Mouse (Mus musculus): ENCODE results near the gene Rbm15b.

The Rbm15b gene

DNA sequence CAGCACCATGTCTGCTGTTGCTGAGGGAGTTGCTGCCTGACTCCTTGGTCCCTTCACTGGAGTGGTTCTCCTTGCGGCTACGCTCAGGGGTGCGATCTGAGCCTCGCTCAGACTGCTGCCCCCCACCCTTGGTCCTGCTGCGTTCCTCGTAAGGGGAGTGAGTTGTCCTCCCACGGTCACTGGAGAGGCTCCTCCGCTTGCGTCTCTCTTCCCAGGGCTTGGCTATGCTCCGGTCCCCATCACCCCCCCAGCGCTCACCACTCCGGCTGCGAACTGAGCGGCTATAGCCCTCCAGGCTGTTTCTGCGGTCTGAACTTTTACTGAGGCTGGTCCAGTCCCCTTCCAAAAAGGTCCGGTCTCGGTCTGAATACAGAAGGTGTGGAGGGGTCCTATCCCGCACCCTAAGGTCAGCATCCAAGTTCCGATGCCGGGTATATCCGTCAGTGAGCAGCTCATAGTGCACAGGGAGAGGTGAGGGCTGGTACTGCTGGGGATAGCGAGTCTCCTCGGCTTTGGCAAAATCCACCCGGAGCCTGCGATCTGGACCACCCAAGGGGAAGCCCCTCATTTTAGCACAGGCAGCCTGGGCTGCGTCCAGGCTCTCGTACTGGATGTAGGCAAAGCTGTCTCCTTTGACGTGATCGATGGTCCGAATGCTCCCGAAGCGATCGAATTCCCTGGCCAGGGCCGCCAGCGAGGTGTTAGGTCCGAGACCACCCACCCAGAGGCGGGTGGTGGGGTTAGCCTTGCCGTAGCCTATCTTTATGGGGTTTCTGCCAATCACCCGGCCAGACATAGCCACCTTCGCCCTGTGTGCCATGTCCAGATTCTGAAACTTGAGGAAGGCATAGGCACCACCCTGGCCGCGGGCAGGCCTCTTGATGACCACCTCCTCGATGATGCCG is 2.0 kb downstream of the Rbm15b start:
- no peak for DNase-seq (ENCODE audit: low read depth, low spot score)

GRCm38 (mm10) chr9:106884306-106884705 is 2.9 kb downstream of the Rbm15b start:
- no peak for DNase-seq (ENCODE audit: low read depth, low spot score)

- DNase-seq (ENCODE audit: low read depth, low spot score), result no peak
Observed at GRCm38 (mm10) chr9:106883085-106883484, 4.1 kb downstream of the Rbm15b start.

DNA sequence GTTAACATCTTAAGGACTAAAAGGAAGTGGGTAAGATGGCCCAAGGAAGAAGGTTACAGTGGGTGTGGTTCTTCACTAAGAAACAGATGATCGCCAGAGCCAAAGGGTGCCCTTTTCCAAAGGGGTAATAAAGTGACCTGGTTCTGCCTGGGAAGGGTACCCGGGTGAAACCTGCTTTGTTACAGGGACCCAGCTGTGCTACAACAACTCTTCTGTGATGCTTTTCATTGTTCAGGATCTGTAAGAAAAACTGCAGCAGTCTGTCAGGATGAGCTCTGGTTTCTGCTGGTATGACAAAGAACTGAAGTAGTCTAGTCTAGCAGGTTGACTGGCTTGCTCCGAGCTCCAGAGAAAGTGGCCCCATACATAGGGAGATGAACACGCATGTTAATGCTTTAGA is 5.1 kb downstream of the Rbm15b start:
- no peak for DNase-seq (ENCODE audit: low read depth, low spot score)

- no peak for DNase-seq (ENCODE audit: low read depth, low spot score)
Observed at GRCm38 (mm10) chr9:106881071-106881755, 6.0 kb downstream of the Rbm15b start.

- DNase-seq (ENCODE audit: low read depth, low spot score), result no peak
Observed at GRCm38 (mm10) chr9:106879471-106879870, 7.8 kb downstream of the Rbm15b start.

- DNase-seq (ENCODE audit: low read depth, low spot score), result no peak
Observed at GRCm38 (mm10) chr9:106876666-106877065, 10.6 kb downstream of the Rbm15b start.

GRCm38 (mm10) chr9:106874216-106874615 is 13.0 kb downstream of the Rbm15b start:
- DNase-seq (ENCODE audit: low read depth, low spot score), result no peak

GRCm38 (mm10) chr9:106858036-106858435 is 29.2 kb downstream of the Rbm15b start:
- no peak for DNase-seq (ENCODE audit: low read depth, low spot score)

GRCm38 (mm10) chr9:106856664-106857063 is 30.6 kb downstream of the Rbm15b start:
- DNase-seq (ENCODE audit: low read depth, low spot score), result no peak

DNA sequence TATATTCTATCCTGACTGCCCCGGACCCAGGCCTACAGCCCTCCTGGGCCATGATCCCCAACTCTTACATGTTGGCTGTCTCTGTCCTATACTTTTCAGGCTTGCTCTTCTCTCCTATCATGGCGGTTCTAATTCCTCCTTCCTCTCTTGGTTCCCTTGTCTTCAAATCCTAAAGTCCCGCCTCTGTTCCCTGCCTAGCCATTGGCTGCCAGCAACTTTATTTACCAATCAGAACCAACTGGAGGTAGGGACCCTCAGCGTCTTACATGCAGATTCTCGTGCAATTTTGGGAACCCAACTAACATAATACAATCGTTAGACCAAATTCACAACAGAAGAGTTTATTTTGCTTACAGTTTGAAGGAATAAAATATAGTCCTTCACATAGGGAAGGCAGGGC is 44.4 kb downstream of the Rbm15b start:
- DNase-seq (ENCODE audit: low read depth, low spot score), result no peak

DNA sequence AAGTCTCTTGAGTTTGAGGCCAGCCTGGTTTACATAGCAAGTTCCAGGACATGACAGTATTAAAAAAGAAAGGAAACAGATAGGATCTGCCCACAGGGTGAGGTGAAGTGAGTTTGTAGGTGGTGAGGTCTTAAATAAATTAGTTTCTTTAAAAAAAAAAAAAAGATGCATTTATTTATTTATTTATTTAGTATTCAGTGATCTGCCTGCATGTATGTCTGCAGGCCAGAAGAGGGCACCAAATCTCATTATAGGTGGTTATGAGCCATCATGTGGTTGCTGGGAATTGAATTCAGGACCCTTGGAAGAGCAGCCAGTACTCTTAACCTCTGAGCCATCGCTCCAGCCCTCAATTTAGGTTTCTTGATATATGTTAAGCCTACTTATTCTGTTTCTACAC is 46.7 kb downstream of the Rbm15b start:
- DNase-seq (ENCODE audit: low read depth, low spot score), result no peak
